Mouse (Mus musculus) erythroid progenitor cell, adult 5-6 weeks (primary cell): ENCODE data around the gene Fgf10. TPM values are rescaled to one million over a fixed set of nuclear protein-coding genes. Genes with fewer than 3 reads are reported as not detected.

Experiments
- ATAC-seq: replicated peaks from 2 replicates; pipeline ENCODE4 v1.8.0; 2016; ENCODE audit warnings: moderate number of reproducible peaks, mild to moderate bottlenecking, moderate TSS enrichment, inconsistent platforms; ENCODE audit not compliant: poor library complexity, low FRiP score, severe bottlenecking
- total RNA-seq, 2 experiments: library from RNA; stranded (forward) in 1 of 2; stranded (reverse) in 1 of 2; fragments of 150-400 nt in 1 of 2; fragments of 186-747, 209-891 nt in 1 of 2; gene quantifications; 2 replicates each; pipeline versions ENCODE4 v1.2.3 to v1.2.4; 2015 to 2017; ENCODE audit warnings: low replicate concordance in 2 of 2

The Fgf10 gene
- total RNA-seq (2015; ENCODE audit: low replicate concordance) (not detected in 2 replicates), total RNA-seq (2017; ENCODE audit: low replicate concordance) (not detected in 2 replicates)

DNA sequence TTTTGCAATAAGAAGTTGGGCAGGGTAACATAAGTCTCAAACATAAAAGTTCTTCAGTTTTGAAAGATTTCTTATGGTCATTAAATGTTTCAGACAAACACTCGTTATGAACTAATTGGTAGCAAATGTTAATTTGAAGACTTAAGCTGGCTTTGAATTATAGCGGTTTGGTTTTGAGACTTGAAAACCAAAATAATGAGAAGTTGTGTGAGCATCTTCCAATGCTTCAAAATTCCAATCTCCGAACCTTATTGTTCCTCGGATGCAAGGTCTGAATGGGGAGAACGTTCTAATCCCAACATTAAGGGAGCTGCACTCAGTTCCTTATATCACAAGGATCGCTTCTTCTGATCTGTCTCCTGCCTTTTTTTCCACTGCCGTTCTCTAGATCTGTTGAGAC is at the start of gene Fgf10:
Gene Fgf10 (plus strand): TSS at position 301 of the 400 bp plus-strand sequence.
- ATAC-seq, result no peak

GRCm38 (mm10) chr13:118629661-118630428 is 39.7 kb upstream of the Fgf10 start:
- no peak for ATAC-seq

DNA sequence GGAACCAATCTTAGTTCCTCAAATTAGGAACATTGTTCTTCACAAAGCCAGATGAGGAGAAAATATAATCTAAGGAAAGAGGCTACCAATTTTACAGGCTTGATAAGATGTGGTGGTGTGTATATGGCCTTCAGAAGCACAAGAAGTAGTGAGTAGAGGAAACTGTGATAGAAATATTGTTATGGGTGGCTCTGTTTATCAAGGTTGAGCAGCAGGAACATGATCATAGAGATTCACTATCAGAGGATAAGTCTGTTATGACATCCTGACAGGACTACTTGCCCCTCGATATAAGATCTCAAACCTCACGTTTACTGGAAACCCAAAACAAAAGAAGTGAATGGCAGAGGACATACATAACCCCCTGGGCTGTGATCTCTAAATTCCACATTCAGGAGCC is 38.1 kb upstream of the Fgf10 start:
- no peak for ATAC-seq

DNA sequence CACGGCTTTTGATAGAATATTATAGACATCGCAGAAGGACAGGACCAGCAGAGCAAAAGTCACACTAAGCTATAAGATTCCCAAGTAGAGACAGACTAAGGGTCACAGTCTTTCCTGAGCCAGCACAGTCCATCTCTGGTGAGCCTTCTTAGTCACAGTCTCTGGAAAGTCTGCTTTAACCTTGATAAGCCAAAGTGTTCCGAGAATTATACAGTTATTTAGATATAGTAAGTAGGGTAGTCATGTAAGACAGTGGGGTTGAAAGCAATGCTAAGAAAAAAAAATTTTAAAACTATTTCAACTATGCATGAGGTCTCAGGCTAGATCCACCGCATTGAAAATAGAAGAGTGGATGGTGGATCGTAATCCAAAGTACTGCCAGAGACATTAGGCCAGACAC is 33.5 kb upstream of the Fgf10 start:
- no peak for ATAC-seq

DNA sequence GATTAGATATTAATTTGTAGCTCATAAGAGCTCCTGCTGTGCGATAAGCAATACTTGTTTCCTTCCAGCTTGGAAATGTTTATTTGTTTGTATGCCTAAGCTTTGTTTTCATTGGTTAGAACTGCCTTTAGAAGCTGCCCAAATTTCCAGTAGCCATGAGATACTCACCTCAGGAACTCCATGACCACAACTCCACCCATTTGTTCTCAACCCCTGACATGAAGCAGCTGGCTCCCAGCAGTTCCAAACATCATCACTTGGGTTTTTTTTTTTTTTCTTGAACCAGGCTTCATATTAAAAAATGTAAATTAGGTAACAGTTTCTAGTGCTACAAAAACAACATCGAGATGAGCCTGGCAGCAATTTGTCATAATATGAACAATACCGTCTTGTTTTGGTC is 27.0 kb upstream of the Fgf10 start:
- ATAC-seq, result no peak

GRCm38 (mm10) chr13:118643138-118643537 is 26.5 kb upstream of the Fgf10 start:
- no peak for ATAC-seq

GRCm38 (mm10) chr13:118656991-118657390 is 12.6 kb upstream of the Fgf10 start:
- ATAC-seq, result no peak

- ATAC-seq, result no peak
Measured at GRCm38 (mm10) chr13:118658031-118658430, 11.6 kb upstream of the Fgf10 start.

GRCm38 (mm10) chr13:118658608-118659326 is 10.8 kb upstream of the Fgf10 start:
- ATAC-seq, result no peak

DNA sequence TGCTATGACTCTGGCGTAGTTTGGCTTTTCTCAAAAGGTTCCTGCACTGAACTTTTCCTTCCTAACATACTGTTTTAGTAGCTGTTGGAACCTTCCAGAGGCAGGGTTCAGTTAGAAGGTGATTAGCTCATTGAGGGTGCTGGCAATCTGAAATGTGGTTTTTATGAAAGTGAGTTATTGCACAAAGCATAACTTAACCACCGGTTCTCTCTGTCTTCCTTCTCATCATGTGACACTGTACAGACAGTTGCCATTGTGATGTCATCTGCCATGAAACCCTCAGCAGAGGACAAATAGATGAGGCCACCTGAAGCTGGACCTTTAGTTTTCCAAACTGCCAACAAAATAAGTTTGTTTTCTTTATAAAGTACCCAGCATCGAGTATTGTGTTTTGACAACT is 7.9 kb upstream of the Fgf10 start:
- ATAC-seq, result no peak

DNA sequence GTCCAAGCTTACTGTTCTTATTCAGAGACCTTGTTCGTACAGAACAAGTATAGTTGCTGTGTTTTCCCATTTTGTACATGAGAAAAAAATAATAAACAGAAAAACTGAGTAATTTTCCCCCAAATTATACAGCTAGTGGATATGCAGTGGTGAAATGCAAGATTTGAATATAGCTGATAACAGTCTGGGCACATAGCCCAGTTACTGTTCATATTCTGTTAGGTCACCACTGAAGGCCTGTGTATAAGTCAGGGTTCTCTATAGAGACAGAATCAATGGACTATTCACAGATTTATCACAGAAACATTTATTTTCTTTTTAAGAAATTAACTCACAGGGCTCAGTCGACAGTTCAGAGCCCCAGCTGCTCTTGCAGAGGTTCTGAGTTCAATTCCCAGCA is 4.7 kb upstream of the Fgf10 start:
- no peak for ATAC-seq

- ATAC-seq, result no peak
Measured at GRCm38 (mm10) chr13:118679228-118679627, 9.6 kb downstream of the Fgf10 start.

- no peak for ATAC-seq
Measured at GRCm38 (mm10) chr13:118693049-118693448, 23.5 kb downstream of the Fgf10 start.

- ATAC-seq, result no peak
Measured at GRCm38 (mm10) chr13:118695103-118695502, 25.5 kb downstream of the Fgf10 start.

GRCm38 (mm10) chr13:118703727-118704126 is 34.1 kb downstream of the Fgf10 start:
- ATAC-seq, result no peak

DNA sequence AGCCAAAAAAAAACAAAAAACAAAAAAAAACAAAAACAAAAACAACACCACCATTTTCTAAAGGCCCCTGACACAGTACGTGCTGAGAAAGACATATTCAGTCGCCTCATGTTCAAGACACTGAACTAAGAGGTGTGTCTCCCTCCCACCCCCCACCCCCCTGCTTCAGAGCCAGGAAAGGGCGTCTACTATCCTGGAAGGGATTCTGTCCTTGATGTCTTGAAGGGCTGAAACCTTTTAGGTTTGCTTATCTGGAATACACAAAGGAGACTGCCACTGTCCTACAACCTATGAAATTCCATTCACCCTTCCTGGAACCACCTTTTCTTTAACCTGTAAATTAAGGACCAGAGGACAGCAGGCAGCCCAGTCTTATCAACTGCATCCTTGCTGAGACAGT is 36.1 kb downstream of the Fgf10 start:
- ATAC-seq, result no peak

GRCm38 (mm10) chr13:118709912-118710311 is 40.3 kb downstream of the Fgf10 start:
- ATAC-seq, result no peak

DNA sequence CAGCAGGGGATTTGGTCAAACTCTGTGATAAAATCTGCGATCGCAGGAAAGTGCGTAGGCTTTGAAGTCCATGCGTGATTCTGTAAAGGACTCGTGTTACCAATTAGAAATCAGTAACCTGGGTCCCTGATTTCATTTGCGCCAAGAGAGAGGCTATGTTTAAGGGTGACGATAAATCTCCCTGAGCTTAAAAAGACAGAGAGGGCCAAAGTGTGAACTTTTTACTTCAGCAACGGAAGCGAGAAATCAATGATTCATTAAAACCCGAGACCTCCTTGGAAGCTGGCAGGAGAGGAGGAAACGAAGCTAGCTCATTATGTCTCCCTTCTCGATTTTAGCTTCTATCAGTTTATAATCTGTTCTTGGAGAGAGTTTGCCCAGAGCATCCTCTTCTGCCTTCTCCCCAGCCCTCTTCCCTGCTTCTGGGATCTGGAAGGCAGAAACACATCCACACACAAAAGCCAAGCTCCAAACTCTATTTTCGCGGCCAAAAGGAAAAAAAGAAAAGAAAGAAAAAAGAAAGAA is 44.1 kb downstream of the Fgf10 start:
- no peak for ATAC-seq

- no peak for ATAC-seq
Measured at GRCm38 (mm10) chr13:118714284-118715065, 44.9 kb downstream of the Fgf10 start.
